20 mouse cellular contexts compared by ENCODE assay signal in the genomic region with DNA sequence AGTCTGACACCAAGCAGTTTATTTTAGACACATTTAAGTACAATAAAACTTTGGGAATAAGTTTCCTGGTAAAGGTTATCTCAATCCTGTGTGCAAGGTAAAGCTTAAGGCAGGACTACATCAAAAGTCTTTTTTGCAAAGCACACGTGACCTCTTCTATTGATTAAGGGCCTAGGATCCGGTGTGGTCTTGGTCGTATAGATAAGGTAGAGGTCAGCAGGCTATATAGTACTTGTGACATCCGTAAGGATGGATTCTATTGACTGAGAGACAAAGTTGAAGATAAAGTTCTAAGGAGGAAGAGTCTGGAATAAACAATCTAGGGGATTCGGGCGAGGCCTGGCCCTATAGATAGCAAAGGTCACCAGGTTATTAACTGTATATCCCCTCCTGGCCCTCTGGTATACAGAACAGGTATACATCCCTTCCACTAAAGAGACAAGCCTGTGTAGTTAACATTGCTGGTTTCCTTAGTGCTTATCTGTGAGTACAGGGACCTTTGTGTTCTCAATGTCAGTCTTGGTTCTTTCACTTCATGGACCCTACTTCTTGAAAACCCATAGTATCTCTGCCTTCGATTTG.
"Had no signal": no experiment of that assay in that cellular context is flagged by ENCODE, and none has a peak within 500 bp of the region (broad histone marks: within the 10 kb centered on the region; RNA-seq: fewer than 3 reads in every experiment).

No protein-coding gene starts in this region.

- H3K4me3 ChIP-seq: limb, embryonic 12.5 days; limb, embryonic 15.5 days; liver, embryonic 15.5 days; lung, embryonic 15.5 days; megakaryocyte, embryonic 14.5 days; midbrain, embryonic 10.5 days had no signal

- H3K9ac ChIP-seq: limb, embryonic 12.5 days; limb, embryonic 15.5 days; liver, embryonic 15.5 days; lung, embryonic 15.5 days had no signal

- DNase-seq: kidney, adult 2 months; left cerebral cortex, postnatal 4 days; lung, adult 18-20 months; lung, postnatal 10 days; lung, postnatal 36 days; midbrain, embryonic 14.5 days; right cerebral cortex, adult 18-20 months; right cerebral cortex, postnatal 14 days; right cerebral cortex, postnatal 4 days; thymus, adult 2 months; thymus, postnatal 14 days; thymus, postnatal 4 days had no signal

- H3K9me3 ChIP-seq: limb, embryonic 15.5 days; liver, embryonic 15.5 days; lung, embryonic 15.5 days had no signal

- ATAC-seq: inflammation-experienced regulatory T-cells, adult 6 months had no signal

- H3K4me1 ChIP-seq: limb, embryonic 12.5 days had no signal

- H3K27me3 ChIP-seq: limb, embryonic 12.5 days; limb, embryonic 15.5 days; liver, embryonic 15.5 days; lung, embryonic 15.5 days had no signal

- H3K36me3 ChIP-seq: limb, embryonic 12.5 days; limb, embryonic 15.5 days; liver, embryonic 15.5 days; lung, embryonic 15.5 days had no signal

- H3K27ac ChIP-seq: kidney, postnatal 0 days; limb, embryonic 12.5 days; limb, embryonic 15.5 days; liver, embryonic 15.5 days; lung, embryonic 15.5 days had no signal

- H3K4me2 ChIP-seq: limb, embryonic 12.5 days; limb, embryonic 15.5 days; liver, embryonic 15.5 days; lung, embryonic 15.5 days had no signal
